Mouse (Mus musculus): ENCODE measurements around the gene Mapkap1.

Mapkap1 gene

DNA sequence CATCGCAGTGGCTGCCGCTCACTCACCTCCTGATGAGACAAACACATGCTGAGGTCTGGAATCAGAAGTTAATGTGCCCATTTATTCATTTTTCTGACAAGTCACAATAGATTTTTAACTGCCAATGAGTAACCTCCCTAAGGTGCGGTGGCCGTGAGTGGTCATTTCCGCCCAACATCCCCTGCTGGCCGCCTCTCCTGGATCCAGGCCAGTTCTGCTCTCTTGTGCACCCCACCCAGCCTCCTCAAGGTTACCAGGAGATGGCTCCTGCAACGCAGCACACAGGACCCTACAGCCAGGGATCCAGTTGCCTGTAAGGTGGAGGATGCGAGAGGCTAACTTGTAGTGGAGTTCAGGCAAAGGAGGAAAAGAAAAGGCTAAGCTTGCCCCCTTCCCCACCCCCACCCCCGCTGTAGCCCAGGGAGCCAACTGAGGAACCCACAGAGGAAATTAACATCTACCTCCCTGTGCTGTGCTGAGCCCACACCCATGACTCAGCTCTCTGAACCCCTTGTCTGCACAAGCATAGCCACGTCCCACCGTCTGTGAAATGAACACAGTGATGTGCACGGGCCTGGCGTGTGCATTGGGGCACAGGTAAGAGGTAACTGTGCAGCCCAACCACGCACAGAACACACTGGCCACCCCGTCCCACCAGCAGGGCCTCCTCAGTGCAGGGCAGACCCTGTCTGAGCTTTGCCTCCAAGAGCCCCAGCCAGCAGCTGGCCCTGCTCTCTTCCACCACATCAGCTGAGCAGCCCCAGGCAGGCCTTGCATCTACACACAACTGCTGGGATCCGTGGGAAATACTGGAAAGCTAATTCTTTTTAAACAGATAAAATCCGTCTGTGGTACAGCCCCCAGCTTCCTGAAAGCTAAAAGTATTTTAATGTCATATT is 221.0 kb downstream of the Mapkap1 start:
- in situ Hi-C loops (cut with MboI; ENCODE audit: low sequenced_read_pairs): no loop called here

DNA sequence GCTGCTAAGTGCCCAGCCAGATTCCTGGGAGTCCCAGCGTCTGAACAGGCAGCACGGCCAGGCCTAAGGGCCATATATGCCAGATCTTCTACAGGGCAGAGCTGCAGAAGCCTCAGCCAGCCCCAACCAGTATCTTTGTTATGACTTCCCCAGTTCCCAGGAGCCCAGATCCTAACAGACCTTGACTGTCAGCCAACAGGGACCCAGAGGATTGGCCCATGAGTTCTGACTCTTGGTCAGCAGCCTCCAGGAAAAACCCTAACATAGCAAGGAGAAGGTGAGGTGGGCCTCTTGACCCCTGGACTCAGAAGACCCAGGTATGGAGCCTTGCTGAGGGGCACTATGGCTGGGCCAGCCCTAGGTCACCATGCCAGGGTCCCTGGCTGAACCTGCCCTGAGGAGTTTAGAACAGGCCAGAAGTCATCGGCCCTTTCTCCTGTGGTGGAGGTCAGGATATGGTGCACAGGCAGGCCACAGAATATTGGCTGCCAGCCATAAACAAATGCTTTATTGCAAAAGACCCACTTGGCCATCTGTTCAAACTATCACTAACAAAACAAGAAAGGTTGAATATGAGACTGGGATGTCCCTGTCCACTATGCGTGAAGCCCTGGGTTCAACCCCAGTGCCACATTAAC is 222.5 kb downstream of the Mapkap1 start:
- in situ Hi-C loops (cut with MboI; ENCODE audit: low sequenced_read_pairs): no loop called here

DNA sequence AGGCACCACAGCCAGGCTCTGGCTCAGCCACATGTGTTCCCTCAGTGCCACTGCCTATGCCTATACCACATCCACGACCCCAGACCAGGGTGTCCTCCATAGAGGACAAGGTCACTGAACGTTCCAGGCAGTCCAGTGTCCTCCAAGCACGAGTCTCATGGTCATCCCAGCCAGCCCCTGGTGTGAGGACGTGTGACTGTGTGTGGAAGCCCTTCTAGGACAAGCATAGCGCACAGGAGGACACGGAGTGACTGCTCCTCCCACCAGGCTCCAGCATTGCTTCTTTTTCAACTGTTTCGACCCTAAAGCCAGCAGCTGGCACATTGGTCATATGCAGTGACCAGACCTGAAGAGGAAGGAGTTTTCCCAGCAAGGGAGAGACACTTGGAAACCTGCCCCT is 223.2 kb downstream of the Mapkap1 start:
- in situ Hi-C loops (cut with MboI; ENCODE audit: low sequenced_read_pairs): no loop called here

DNA sequence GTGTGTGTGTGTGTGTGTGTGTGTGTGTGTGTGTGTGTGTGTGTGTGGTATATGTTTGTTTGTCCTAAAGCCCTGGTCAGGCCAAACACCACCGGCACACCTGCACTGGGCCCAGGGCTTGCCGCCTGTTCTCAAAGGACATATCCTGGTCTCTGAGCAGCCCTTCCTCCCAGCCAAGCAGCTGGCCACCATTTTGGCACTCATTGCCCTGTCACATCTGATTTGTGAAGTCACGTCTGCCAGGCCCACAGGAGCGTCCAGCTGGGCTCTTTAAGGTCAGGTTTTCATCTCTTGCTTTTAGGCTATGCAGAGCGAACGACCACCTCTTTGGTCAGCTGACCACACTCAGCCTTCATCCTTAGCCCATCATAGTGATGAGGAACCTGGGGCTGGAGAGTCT is 223.9 kb downstream of the Mapkap1 start:
- in situ Hi-C loops (cut with MboI; ENCODE audit: low sequenced_read_pairs): no loop called here

DNA sequence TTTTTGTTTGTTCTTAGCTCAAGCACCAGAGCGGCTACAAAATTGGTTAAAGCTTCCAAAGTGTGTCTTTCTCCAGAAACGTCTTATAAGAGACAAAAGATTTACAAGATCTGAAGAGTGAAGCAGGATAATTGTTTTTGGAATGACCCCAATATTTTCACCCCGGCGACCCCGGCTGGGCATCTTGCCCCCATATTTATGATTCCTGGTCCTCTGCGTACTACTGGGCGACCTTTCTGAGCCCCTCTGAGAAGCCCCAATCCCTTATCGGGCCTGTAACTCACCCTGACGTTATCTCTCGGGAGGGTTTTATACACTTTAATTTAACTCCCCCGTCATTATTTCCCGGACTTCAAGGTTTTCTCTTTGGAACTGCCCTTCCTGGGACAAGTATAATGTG is 225.5 kb downstream of the Mapkap1 start:
- in situ Hi-C loops (cut with MboI; ENCODE audit: low sequenced_read_pairs): no loop called here

DNA sequence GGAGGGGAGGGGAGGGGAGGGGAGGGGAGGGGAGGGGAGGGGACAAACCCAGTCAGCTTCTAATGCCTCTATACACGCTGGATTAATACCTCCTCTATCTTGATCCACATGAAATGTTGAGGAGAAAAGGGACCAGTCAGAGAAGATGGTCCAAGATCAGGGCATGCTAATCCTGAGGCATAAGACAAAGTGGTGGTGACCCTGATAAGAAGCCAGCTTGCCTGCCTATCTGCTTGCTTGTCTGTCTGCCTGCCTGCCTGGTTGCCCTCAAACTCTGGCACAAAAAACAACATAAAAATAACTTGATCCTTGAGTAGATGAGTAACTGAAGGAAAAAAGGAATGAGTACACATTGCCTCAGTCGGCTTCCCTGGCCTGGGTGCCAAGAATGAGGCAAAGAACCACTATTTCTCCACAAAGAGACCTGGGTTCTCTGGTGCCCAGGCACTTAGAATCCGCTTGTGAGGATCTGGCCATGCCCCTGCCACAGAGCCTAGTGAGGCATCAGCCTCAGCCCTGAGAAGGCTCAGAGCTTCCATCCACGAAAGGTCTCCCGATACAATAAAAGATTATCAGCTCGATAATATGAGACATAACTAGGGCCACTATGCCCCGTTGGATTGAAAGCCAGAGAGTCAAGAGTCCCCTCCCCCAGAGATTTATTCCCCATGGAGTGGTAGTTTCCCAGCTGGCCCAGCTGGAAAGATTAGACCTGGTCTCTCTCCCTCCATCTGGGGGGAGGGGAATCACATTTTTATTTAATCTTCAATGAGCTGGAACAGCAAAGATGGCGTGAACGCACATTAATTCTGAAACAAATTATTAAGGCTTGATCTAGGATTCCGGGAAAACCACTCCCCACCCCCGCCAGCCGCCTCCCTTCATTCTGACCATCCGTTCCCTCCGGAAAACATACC is 228.9 kb downstream of the Mapkap1 start:
- in situ Hi-C loops (cut with MboI; ENCODE audit: low sequenced_read_pairs): no loop called here

DNA sequence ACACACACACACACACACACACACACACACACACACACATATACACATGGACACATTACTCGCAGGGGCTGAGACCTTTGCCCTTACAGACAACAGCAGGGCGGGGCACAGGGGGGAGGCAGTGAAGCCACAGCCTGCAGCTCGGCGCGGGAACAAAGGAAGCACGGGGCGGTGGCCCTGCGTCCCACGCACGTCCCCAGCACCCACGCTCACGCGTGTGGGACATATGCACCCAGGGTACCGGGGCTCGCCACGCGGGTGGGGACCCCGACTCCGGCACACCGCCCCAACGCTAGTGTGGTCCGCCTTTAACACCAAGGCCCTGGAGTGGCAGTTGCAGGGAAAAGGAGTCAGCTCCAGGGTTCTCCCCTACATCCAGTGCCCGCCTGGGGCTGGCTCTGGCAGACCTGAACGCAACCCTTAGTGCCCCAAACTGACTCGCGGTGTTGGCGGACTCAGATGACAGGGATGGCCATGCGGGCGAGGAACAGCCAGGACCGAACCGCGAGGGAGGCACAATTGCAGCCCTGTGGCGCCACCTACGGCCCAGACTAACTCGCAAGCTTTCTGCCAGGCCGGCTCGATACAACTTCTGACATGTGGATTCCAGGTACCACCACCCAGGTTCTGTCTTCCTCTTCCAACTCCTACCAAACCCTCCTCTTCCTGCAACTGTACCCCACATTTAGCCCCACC is 232.5 kb downstream of the Mapkap1 start:
- in situ Hi-C loops (cut with MboI; ENCODE audit: low sequenced_read_pairs): no loop called here

DNA sequence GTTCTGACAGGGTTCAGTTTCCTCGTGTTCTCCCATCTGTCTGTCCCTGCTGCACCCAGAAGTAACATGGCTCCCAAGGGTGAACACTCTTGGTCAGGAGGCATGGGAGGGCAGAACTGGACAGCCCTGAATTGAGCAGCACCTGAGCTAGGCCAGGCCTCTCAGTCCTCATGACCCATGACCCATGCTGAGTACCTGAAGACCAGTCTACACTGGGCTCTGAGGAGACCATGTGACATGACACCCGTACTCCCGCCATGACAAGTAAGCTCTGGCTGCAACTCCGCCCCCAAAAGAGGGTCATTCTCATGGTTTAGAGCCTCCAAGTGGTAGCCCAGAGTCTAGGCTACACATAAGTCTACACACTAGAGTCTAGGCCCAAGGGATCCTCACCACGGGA is 233.2 kb downstream of the Mapkap1 start:
- in situ Hi-C loops (cut with MboI; ENCODE audit: low sequenced_read_pairs): loop anchor here (5.0 kb wide), 1 partner anchor 667 kb away; no protein-coding TSS in a partner anchor

DNA sequence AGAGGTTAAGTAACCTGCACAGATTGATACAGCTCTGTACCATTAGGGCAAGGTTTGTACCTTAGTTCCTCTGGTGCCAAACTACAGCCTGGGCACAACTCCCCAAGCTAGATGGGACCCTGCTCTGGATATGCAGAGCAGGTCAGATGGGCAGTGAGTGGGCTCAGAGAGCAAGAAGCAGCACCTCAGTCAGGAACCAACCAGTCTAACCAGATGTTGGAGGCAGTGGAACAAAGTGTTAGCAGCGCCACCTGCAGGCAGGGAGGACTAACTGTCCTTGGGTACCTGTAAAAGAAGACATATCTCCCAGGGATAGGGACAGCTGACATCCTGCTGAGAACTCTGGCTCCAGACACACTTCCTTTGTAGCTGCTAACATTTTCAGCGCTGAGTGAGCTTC is 235.8 kb downstream of the Mapkap1 start:
- in situ Hi-C loops (cut with MboI; ENCODE audit: low sequenced_read_pairs): loop anchor here (5.0 kb wide), 1 partner anchor 670 kb away; no protein-coding TSS in a partner anchor

DNA sequence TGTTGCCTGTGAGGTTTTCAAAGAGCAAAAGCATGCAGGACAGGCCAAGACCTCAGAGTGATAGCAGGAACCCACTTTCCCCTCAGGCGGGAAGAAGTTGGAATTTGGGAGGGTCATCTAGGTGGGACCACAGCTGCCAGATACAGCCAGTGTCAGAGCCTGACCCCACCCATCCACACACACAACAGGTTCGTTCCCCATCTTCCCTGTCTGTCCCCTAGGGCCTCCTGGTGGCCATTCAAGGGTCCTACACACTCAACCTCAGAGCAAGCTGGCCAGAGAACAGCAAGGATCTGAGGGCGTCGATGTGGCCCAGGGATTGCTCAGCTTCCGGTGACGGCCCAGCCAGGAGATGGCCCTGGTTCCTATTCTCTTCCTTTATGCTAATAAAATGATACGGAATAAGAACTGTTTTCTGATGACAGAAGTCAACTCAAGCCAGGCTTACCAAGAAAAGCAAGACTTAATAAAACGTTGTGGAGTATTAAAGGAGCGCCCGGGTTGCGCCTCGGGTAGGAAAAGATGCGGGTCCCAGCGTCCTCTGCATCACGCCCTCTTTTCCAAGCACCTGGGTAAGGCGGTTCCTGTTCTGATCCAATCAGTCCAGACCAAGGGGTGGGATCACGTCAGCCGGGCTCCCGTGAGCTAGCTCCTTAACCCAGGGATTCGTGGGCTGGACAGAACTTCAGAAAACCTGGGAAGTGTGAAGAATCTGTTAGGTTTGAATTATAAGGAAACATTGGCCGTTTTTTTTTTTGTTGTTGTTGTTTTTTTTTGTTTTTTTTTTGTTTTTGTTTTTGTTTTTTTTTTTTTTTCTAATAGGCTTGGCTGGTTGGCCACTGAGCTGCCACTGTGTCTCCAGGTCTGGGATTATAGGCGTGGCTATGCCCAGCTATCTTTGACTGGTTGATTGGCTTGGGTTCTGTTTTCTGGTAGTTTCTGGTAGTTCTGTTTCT is 238.3 kb downstream of the Mapkap1 start:
- in situ Hi-C loops (cut with MboI; ENCODE audit: low sequenced_read_pairs): loop anchor here (5.0 kb wide), 1 partner anchor 673 kb away; no protein-coding TSS in a partner anchor

DNA sequence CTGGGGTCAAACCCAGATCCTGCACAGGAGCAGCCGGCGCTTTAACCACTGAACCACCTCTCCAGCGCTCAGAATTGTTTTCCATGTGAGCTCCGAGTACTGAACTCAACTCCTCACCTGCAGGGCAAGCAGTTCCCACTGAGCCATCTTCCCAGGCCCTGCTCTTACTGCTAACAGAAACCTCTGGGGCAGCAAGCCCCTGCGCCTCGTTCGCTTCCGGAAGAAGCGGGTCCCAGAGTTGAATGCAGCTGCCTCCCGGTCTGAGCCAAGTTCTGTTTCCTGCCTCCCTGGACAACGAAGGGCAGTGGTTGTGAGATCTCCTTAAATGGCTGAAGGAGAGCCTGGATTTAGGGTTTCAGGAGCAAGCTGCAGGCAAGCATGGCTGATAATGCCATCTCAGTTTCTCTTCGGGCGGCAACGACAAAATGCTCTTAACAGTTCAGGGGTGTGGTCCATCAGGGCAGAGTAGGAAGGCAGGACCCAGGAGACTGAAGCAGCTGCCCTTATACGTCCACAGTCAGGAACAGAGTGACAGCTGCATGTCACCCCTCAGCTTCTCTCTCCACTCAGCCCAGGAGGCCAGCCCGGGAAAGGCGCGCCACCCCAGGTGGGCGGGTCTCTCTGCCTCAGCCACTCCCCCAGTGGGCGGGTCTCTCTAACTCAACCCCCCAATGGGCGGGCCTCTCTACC is 239.4 kb downstream of the Mapkap1 start:
- in situ Hi-C loops (cut with MboI; ENCODE audit: low sequenced_read_pairs): no loop called here

DNA sequence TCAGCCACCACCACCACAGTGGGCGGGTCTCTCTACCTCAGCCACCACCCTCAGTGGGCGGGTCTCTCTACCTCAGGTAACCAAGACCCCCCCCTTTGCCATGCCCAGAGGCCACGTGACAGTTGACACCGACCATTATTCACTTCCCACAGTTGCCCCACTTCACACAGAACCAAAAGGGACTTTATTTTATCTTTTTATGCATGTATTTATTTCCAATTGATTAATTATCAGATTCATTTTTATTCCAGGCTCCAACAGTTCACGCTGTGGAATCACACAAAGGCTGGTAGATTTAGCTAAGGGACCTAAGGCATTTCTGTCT is 239.9 kb downstream of the Mapkap1 start:
- in situ Hi-C loops (cut with MboI; ENCODE audit: low sequenced_read_pairs): no loop called here

DNA sequence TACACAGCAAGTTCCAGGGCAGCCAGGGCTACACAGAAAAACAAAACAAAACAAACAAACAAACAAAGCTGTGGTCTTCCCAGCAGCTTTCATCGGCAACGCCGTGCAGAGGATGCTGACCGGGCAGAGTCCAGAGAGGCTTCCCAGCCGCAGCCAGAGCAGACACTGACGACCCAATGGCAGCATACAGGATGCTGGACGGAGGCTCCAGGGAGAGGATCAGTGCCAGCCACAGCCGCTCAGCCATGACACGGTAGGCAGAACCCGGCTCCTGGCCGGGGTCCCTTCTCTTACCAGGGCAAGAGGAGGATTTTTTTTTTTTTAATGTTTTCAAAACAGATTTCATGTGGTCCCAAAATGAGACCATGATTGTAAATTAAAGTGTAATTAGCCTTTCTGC is 240.8 kb downstream of the Mapkap1 start:
- in situ Hi-C loops (cut with MboI; ENCODE audit: low sequenced_read_pairs): no loop called here

DNA sequence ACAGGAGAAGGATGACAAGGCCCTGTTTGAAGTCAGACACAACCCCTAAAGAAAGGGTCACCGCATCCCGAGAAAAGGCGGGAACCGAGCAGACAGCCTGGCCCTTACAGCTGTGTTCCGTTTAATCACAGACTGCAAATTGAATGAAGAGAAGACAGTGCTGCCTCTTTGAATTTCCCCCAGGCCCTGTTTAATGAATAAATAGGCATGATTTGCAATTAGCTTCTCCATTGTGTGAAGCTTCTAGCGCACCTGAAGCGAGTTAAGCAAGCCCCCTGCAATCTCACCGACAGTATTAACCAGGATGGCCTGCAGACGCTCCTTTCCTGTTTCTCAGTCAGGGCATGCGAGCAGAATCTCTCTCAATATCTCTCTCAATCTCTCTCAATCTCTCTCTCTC is 261.2 kb downstream of the Mapkap1 start:
- in situ Hi-C loops (cut with MboI; ENCODE audit: low sequenced_read_pairs): no loop called here

DNA sequence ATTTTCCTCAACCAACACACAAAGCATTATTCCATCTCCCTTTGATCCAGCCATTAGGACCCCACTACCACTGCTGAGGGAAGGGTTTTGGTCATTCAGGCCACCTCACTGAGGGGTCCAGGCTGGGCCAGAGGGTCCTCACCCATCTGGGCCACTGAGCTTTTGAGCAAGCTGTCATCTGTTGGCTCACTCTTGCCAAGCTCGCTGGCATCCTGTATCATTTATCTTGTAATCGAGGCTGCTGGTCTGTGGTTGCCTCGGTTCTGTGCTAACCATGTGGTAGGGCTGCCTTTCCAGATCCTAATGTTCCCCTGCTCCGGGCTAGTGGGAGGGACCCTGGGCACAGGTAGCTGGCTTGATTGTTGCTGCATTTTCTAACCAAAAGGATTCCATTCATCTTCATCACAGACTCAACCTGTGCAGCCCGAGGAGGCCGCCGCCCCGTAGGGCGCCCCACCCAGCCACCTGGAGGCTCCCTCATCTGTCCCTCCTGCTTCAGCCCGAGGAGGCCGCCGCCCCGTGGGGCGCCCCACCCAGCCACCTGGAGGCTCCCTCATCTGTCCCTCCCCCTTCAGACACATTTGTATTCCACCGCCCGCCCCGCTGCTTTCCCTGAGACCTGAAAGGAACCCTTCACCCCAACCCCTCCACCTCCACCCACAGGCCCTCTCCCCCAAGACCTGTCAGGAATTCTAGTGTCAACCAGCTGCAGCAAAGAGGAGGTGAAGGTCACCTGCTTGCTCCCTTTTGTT is 262.0 kb downstream of the Mapkap1 start:
- in situ Hi-C loops (cut with MboI; ENCODE audit: low sequenced_read_pairs): no loop called here

DNA sequence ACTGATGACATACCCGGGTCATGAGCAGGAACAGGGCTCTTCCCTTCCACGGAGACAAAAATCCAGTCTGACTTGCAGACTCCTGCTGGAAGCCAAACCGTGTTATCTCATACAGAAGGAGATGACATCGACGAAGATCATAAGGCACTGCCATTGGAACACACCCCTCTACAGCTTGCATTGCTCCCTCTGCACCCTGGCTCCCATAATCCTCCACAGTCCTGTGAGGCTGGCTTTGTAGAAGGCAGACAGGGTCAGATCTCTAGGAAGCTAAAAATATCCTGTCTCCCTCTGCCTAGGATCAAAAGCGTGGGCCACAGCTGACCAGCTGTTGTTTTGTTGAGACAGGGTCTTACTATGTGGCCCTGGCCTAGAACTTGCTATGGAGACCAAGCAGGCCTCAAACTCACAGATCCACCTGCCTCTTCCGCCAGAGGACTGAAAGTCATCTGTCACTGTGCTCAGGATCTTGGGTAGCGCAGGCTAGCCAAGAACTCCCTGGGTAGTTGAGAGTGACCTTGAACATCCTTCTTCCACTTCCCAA is 262.7 kb downstream of the Mapkap1 start:
- in situ Hi-C loops (cut with MboI; ENCODE audit: low sequenced_read_pairs): no loop called here

DNA sequence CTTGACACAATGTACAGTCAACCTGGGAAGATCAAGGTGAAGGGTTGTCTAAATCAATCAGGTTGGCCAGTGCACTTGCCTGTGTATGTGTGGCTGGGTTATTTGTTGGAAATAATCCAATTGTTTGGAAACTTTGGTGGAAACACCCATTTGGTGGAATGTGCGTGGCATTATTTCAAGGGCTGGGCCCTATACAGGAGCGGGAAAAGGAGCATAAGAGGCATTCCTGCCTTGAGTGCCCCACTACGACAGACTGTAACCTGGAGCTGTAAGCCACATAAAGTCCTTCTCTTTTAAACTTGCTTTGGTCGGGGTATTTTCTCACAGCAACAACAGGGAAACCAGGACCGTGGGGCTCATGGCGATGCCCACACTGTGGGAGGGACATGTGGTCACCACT is 263.9 kb downstream of the Mapkap1 start:
- in situ Hi-C loops (cut with MboI; ENCODE audit: low sequenced_read_pairs): no loop called here

Measured in CH12F3 (cell line).